Mouse (Mus musculus): ENCODE measurements around the gene Plvap.

Plvap gene

GRCm38 (mm10) chr8:71474785-71475701, 36.5 kb downstream of the Plvap start:
- Histone ChIP-seq H3K36me3 (ENCODE audit: insufficient read depth, low read length) (peaks cover 56% of the 10 kb centered on the region), H3K27me3 (ENCODE audit: insufficient read depth, low read length) (peaks cover 11% of the 10 kb centered on the region), H3K9me3 (ENCODE audit: low read length) (no peaks in the 10 kb centered on the region), H3K4me1 (replicated peaks; ENCODE audit: low read depth, low read length) (peaks cover 61% of the 10 kb centered on the region), H3K4me3 (replicated peaks; ENCODE audit: low read length) (peak overlapping the region; percentile 80)
- TF ChIP-seq POU5F1 (IDR thresholded peaks at IDR 0.05; ENCODE audit: borderline replicate concordance, low read length) (no peak), CTCF (conservative IDR thresholded peaks at IDR 0.05; ENCODE audit: low read length) (no peak), NANOG (IDR thresholded peaks at IDR 0.05; ENCODE audit: borderline replicate concordance, low read length) (no peak)

DNA sequence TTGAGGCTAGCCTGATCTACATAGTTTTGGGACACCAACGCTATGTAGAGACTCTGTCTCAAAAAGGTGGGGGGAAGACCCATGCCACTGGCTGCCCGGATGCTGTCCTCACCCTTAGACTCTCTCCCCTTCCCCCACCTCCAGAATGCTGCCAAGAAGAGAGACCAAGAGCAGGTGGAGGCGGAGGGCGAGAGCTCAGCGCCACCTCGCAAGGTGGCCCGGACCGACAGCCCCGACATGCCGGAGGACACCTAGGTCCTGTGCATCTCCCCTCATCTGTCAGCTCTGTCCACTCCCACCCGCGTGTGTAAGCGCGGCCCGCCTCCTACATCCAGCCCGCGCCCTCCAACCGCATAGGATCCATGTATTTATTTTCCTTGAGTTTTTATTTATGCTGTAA, 37.2 kb downstream of the Plvap start:
- H3K27me3 ChIP-seq (ENCODE audit: insufficient read depth, low read length), result peaks cover 6% of the 10 kb centered on the region
- H3K4me1 ChIP-seq (replicated peaks; ENCODE audit: low read depth, low read length), result peaks cover 66% of the 10 kb centered on the region
- TF ChIP-seq NANOG (IDR thresholded peaks at IDR 0.05; ENCODE audit: borderline replicate concordance, low read length), result no peak
- TF ChIP-seq POU5F1 (IDR thresholded peaks at IDR 0.05; ENCODE audit: borderline replicate concordance, low read length), result no peak
- no peak for TF ChIP-seq CTCF (conservative IDR thresholded peaks at IDR 0.05; ENCODE audit: low read length)
- H3K36me3 ChIP-seq (ENCODE audit: insufficient read depth, low read length), result peaks cover 59% of the 10 kb centered on the region
- H3K4me3 ChIP-seq (replicated peaks; ENCODE audit: low read length), result peak overlapping the region; percentile 80; the same call in 1 of the 2 replicates
- H3K9me3 ChIP-seq (ENCODE audit: low read length), result no peaks in the 10 kb centered on the region

DNA sequence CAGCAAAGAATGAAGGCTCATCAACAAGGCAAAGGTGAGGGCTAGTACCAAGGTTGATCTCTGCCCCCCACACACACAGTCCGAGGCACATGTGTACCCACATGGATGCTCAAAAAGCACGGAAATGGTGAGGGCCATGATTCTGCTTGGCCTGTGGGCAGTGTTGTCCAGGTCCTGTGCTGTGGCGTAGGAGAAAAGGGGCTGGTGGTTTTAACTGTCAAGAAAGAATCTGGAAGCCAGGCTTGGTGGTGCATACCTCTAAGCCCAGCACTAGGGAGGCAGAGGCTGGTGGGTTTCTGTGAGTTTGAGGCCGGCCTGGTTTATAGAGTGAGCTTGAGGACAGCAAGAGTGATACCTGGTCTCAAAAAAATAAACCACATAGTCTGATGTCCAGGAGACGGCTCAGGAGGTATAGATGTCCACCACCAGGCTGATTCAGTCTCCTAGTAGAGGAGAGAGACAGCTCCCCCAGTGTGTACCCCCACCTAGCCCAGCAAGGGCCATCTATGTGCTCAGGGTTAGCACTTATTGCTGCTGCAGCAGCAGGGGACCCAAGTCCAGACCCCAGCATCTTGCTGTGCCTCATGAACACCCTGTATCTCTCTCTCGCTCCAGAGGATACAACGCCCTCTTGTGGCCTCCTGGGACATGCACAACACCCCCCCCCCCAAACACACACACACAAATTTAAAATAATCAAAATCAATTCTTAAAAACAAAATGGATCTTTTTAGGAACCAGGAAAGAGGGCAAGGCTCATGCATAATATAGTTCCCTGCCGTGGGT, 38.8 kb downstream of the Plvap start:
- Histone ChIP-seq H3K4me3 (replicated peaks; ENCODE audit: low read length) (no peak overlapping the region), H3K9me3 (ENCODE audit: low read length) (no peaks in the 10 kb centered on the region), H3K27me3 (ENCODE audit: insufficient read depth, low read length) (no peaks in the 10 kb centered on the region), H3K36me3 (ENCODE audit: insufficient read depth, low read length) (peaks cover 59% of the 10 kb centered on the region), H3K4me1 (replicated peaks; ENCODE audit: low read depth, low read length) (peaks cover 69% of the 10 kb centered on the region)
- TF ChIP-seq POU5F1 (IDR thresholded peaks at IDR 0.05; ENCODE audit: borderline replicate concordance, low read length) (no peak), CTCF (conservative IDR thresholded peaks at IDR 0.05; ENCODE audit: low read length) (peak; percentile 37), NANOG (IDR thresholded peaks at IDR 0.05; ENCODE audit: borderline replicate concordance, low read length) (no peak)

GRCm38 (mm10) chr8:71471861-71472260, 39.7 kb downstream of the Plvap start:
- TF ChIP-seq NANOG (IDR thresholded peaks at IDR 0.05; ENCODE audit: borderline replicate concordance, low read length) (no peak), POU5F1 (IDR thresholded peaks at IDR 0.05; ENCODE audit: borderline replicate concordance, low read length) (no peak)
- Histone ChIP-seq H3K4me1 (replicated peaks; ENCODE audit: low read depth, low read length) (peaks cover 59% of the 10 kb centered on the region), H3K9me3 (ENCODE audit: low read length) (no peaks in the 10 kb centered on the region), H3K27me3 (ENCODE audit: insufficient read depth, low read length) (no peaks in the 10 kb centered on the region), H3K36me3 (ENCODE audit: insufficient read depth, low read length) (peaks cover 66% of the 10 kb centered on the region), H3K4me3 (replicated peaks; ENCODE audit: low read length) (no peak overlapping the region; the same call in 1 of the 2 replicates)

- Histone ChIP-seq H3K27me3 (ENCODE audit: insufficient read depth, low read length) (no peaks in the 10 kb centered on the region), H3K4me3 (replicated peaks; ENCODE audit: low read length) (peak overlapping the region; percentile 89), H3K36me3 (ENCODE audit: insufficient read depth, low read length) (peaks cover 75% of the 10 kb centered on the region), H3K4me1 (replicated peaks; ENCODE audit: low read depth, low read length) (peaks cover 63% of the 10 kb centered on the region), H3K9me3 (ENCODE audit: low read length) (no peaks in the 10 kb centered on the region)
- TF ChIP-seq CTCF (conservative IDR thresholded peaks at IDR 0.05; ENCODE audit: low read length) (no peak), POU5F1 (IDR thresholded peaks at IDR 0.05; ENCODE audit: borderline replicate concordance, low read length) (no peak), NANOG (IDR thresholded peaks at IDR 0.05; ENCODE audit: borderline replicate concordance, low read length) (no peak)
These were observed 40.7 kb downstream of the Plvap start for GRCm38 (mm10) chr8:71470913-71471255.

GRCm38 (mm10) chr8:71470146-71470912, 41.2 kb downstream of the Plvap start:
- Histone ChIP-seq H3K9me3 (ENCODE audit: low read length) (no peaks in the 10 kb centered on the region), H3K36me3 (ENCODE audit: insufficient read depth, low read length) (peaks cover 76% of the 10 kb centered on the region), H3K4me3 (replicated peaks; ENCODE audit: low read length) (peak overlapping the region; percentile 89), H3K27me3 (ENCODE audit: insufficient read depth, low read length) (no peaks in the 10 kb centered on the region), H3K4me1 (replicated peaks; ENCODE audit: low read depth, low read length) (peaks cover 63% of the 10 kb centered on the region)
- no peak for TF ChIP-seq CTCF (conservative IDR thresholded peaks at IDR 0.05; ENCODE audit: low read length)
- no peak for TF ChIP-seq NANOG (IDR thresholded peaks at IDR 0.05; ENCODE audit: borderline replicate concordance, low read length)
- no peak for TF ChIP-seq POU5F1 (IDR thresholded peaks at IDR 0.05; ENCODE audit: borderline replicate concordance, low read length)

GRCm38 (mm10) chr8:71469411-71469810, 42.1 kb downstream of the Plvap start:
- no peaks in the 10 kb centered on the region for H3K27me3 ChIP-seq (ENCODE audit: insufficient read depth, low read length)
- H3K4me3 ChIP-seq (replicated peaks; ENCODE audit: low read length), result peak overlapping the region; percentile 89
- H3K4me1 ChIP-seq (replicated peaks; ENCODE audit: low read depth, low read length), result peaks cover 55% of the 10 kb centered on the region
- peaks cover 67% of the 10 kb centered on the region for H3K36me3 ChIP-seq (ENCODE audit: insufficient read depth, low read length)
- H3K9me3 ChIP-seq (ENCODE audit: low read length), result no peaks in the 10 kb centered on the region
- TF ChIP-seq CTCF (conservative IDR thresholded peaks at IDR 0.05; ENCODE audit: low read length) (no peak), POU5F1 (IDR thresholded peaks at IDR 0.05; ENCODE audit: borderline replicate concordance, low read length) (no peak), NANOG (IDR thresholded peaks at IDR 0.05; ENCODE audit: borderline replicate concordance, low read length) (no peak)

DNA sequence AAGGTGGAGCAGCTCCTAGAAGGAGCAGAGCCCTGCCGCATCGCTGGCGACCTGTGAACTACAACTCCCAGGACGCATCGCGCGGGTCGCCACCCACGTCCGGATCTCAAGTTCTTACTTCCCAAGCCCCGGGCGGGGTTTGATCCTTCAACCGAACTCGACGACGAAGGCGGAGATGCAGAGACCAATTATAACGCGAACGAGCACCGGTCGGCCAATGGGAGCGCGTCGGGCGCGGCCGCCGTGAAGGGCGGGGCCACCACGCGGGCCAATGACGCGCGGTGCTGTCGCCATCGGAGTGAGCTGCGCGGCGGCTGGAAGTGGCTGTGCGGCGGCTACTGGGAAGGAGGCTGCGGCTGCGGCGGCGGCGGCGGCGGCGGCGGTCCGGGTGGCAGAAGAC, 42.6 kb downstream of the Plvap start, which contains the start of gene Dda1:
TSS of gene Dda1 (plus strand) at position 284 of the 400 bp plus-strand sequence.
- TF ChIP-seq CTCF (conservative IDR thresholded peaks at IDR 0.05; ENCODE audit: low read length) (no peak), POU5F1 (IDR thresholded peaks at IDR 0.05; ENCODE audit: borderline replicate concordance, low read length) (no peak), NANOG (IDR thresholded peaks at IDR 0.05; ENCODE audit: borderline replicate concordance, low read length) (no peak)

More for the DNA sequence above, 42.6 kb downstream of the Plvap start, which contains the start of gene Dda1:
- Histone ChIP-seq H3K9me3 (ENCODE audit: low read length) (no peaks in the 10 kb centered on the region), H3K36me3 (ENCODE audit: insufficient read depth, low read length) (peaks cover 62% of the 10 kb centered on the region), H3K4me1 (replicated peaks; ENCODE audit: low read depth, low read length) (peaks cover 55% of the 10 kb centered on the region), H3K27me3 (ENCODE audit: insufficient read depth, low read length) (no peaks in the 10 kb centered on the region), H3K4me3 (replicated peaks; ENCODE audit: low read length) (peak within 1 kb of the TSS; percentile 89)
